Mouse (Mus musculus) inflammation-experienced regulatory T-cells, adult 6 months (primary cell): Measurements from ENCODE around the gene Rrnad1. TPM values are rescaled to one million over a fixed set of nuclear protein-coding genes. Genes with fewer than 3 reads are reported as not detected.
A peak's percentile ranks its signal among the peaks of the same experiment; 100 is the strongest.
"Not testable (repeated sequence)": the region's sequence is repeated elsewhere in the genome, so short reads cannot be mapped to it uniquely, and the experiment has no call there.

Experiments used
- ATAC-seq: one replicate; pipeline ENCODE4 v1.8.0; 2017
- polyA plus RNA-seq, 3 experiments: library from polyadenylated mRNA; unstranded; fragments of 100-300 nt; shearing (Covaris generic); gene quantifications; one replicate each; pipeline ENCODE4 v1.2.1; 2017

Gene Rrnad1
- polyA plus RNA-seq, 3 experiments from 2014 or later, result 19.5 to 30.1 (median 28.6) TPM

- ATAC-seq, result no peak
Measured at GRCm38 (mm10) chr3:87913891-87914290, 16.6 kb downstream of the Rrnad1 start.

GRCm38 (mm10) chr3:87913491-87913890 is 17.0 kb downstream of the Rrnad1 start:
- ATAC-seq, result no peak

- ATAC-seq, result no peak
Measured at GRCm38 (mm10) chr3:87910573-87911141, 19.9 kb downstream of the Rrnad1 start.

- no peak for ATAC-seq
Measured at GRCm38 (mm10) chr3:87909874-87910273, 20.6 kb downstream of the Rrnad1 start.

GRCm38 (mm10) chr3:87909381-87909780 is 21.1 kb downstream of the Rrnad1 start:
- ATAC-seq, result no peak

- ATAC-seq, result no peak
Measured at GRCm38 (mm10) chr3:87907906-87908305, 22.6 kb downstream of the Rrnad1 start.

- no peak for ATAC-seq
Measured at GRCm38 (mm10) chr3:87906981-87907857, 23.3 kb downstream of the Rrnad1 start.

GRCm38 (mm10) chr3:87906601-87906980 is 23.9 kb downstream of the Rrnad1 start:
- no peak for ATAC-seq

GRCm38 (mm10) chr3:87905880-87906485 is 24.5 kb downstream of the Rrnad1 start, which contains the start of gene Hdgf:
Hdgf (plus strand) TSS chr3:87906321.
- peak; percentile 95 for ATAC-seq

- no peak for ATAC-seq
Measured at GRCm38 (mm10) chr3:87903821-87904220, 26.7 kb downstream of the Rrnad1 start.

GRCm38 (mm10) chr3:87901959-87902358 is 28.6 kb downstream of the Rrnad1 start:
- not testable (repeated sequence) for ATAC-seq

GRCm38 (mm10) chr3:87901036-87901624 is 29.4 kb downstream of the Rrnad1 start:
- ATAC-seq, result no peak

- no peak for ATAC-seq
Measured at GRCm38 (mm10) chr3:87899776-87900175, 30.7 kb downstream of the Rrnad1 start.

GRCm38 (mm10) chr3:87899266-87899665 is 31.3 kb downstream of the Rrnad1 start:
- no peak for ATAC-seq

GRCm38 (mm10) chr3:87893367-87893905 is 37.1 kb downstream of the Rrnad1 start:
- ATAC-seq, result no peak

- ATAC-seq, result no peak
Measured at GRCm38 (mm10) chr3:87891481-87891880, 39.0 kb downstream of the Rrnad1 start.

- not testable (repeated sequence) for ATAC-seq
Measured at GRCm38 (mm10) chr3:87887400-87887799, 43.1 kb downstream of the Rrnad1 start.

- no peak for ATAC-seq
Measured at GRCm38 (mm10) chr3:87886416-87886815, 44.1 kb downstream of the Rrnad1 start.

- ATAC-seq, result peak; percentile 3
Measured at GRCm38 (mm10) chr3:87886004-87886365, 44.5 kb downstream of the Rrnad1 start.

GRCm38 (mm10) chr3:87885281-87886003 is 45.1 kb downstream of the Rrnad1 start, which contains the start of gene Prcc:
Prcc (minus strand) TSS chr3:87885608.
- ATAC-seq, result peak; percentile 97

- ATAC-seq, result no peak
Measured at GRCm38 (mm10) chr3:87884708-87885251, 45.7 kb downstream of the Rrnad1 start.

GRCm38 (mm10) chr3:87884291-87884690 is 46.2 kb downstream of the Rrnad1 start:
- no peak for ATAC-seq
